Mouse (Mus musculus) inflammation-experienced regulatory T-cells, adult 6 months (primary cell): ENCODE results near the gene Pappa. TPM values are rescaled to one million over a fixed set of nuclear protein-coding genes. Genes with fewer than 3 reads are reported as not detected.

Experiments
- ATAC-seq: one replicate; pipeline ENCODE4 v1.8.0; 2017
- polyA plus RNA-seq, 3 experiments: library from polyadenylated mRNA; unstranded; fragments of 100-300 nt; shearing (Covaris generic); gene quantifications; one replicate each; pipeline ENCODE4 v1.2.1; 2017

Gene Pappa
- polyA plus RNA-seq, 3 experiments from 2014 or later: not detected

DNA sequence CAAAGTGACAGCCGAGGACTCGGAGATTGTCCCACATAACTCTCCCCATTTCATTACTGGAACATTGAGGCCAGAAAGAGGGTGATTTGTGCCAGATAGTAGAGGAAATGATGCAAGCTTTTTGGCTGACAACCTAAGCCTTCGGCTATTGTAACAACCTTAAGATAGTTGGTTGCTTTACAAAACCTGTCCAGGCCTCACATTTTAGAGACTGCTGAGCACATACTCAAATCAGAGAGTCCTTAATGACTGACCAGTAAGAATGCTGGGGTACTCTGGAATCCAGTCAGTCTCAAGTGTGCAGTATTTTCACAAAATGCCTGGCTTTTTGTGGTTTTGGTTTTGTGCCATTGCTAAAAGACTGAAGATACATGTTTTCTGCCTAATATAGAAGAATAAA is 217.8 kb downstream of the Pappa start:
- ATAC-seq: no peak

DNA sequence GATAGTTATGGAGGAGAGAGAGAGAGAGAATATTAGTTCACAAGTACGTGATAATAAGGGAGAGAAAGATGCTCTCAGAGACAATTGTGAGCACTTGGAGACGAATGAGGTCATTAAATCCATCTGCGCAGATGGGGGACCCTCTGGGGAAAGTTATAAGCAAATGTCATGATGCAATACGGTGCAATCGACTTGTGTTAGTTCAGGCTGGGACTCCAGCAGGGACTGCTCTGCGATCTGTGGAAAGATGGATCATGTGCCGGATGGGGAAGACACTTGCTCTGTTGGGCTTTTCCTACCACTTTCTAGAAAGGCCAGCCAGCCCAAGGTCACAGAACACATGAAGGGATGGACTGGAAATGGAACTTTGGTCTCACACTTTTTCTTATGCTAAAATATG is 226.5 kb downstream of the Pappa start:
- no peak for ATAC-seq

DNA sequence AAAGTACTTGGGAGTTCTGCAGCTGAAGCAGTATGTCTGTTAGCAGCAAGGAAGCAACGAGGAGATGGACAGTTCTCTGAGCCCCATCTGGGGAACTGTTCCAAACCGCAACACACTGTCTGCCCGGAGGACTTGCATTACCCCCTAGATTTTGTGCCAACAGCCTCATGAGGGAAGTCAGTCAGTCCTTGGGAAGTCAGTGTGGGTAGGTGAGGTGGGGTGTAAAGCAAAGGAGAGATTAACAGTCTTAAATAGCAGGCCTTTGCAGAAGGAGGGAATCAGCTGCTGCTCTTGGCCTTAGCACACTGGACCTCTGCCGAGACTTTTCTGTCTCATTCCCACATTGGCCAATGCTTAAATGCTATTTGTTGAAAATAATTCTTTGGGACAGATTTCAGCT is 230.6 kb downstream of the Pappa start:
- no peak for ATAC-seq

DNA sequence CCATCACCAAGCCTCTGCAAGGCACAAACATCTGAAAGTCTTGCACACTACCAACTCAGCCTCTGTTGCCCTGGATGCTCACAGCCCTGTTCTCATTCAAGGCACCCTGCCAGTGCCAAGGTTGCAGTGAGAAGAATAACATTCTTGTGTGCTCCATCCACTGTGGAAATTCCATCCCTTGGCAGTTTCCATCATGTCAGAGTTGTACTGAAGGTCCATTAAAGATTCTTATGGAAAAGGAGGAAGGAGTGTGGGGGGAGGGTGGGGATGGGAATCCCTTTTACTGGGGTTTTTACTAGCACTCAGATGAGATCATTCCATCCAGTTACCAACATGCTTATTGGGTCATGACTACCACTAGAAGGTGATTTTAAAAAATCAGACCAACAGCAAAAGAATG is 243.2 kb downstream of the Pappa start:
- ATAC-seq: no peak

DNA sequence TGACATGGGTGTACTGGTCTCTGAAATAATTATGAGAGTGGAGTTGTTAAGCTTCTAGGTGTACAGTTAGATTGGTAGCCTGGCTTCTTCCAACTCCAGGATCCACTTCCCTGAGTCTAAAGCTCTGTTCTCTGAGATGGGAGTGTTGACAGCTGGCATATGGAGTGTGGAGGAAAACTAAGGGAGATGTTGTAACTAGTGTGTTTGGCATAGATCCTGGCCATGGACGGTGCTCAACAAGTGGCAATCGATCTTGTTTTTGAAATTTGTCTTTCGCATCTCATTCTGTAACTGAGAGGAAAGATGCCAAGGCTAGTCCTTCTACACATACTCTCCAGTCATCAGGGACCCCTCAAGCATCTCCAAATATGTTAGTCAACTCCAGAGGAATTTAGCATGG is 248.8 kb downstream of the Pappa start:
- no peak for ATAC-seq

DNA sequence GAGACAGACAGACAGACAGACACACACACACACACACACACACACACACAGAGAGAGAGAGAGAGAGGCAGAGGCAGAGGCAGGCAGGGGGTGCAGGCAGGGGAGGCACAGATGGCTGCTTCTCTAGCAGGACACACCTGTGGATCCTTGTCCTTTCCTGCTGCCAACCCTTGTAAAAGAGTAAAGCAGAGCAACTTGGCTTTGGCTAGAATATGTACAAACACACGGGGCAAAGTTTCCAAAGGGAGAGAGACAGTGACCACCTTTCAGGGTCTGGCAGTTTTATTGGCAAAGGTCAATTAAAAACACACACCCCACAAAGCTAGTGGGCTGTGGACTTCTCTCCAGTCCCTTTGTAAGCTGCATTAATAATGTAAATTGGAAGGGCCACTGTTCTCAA is 249.9 kb downstream of the Pappa start:
- no peak for ATAC-seq

DNA sequence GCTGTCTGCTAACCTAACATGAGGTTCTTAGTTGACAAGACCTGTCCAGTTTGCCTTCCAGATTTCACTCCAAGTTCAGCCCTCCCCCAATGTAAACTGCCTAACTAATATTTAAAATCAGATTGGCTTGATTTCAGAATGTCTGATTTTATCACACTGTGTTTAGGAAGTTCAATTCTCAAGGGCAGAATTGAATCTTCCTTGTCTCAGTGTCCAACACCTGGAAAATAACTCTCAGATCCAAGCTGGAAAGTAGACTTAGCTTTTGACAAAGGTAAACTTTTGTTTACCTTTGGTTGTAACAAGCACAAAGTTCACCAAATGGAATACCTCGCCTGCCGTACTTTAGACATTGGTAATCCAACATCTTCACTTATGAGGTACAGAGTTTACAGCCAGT is 252.6 kb downstream of the Pappa start:
- ATAC-seq: no peak

DNA sequence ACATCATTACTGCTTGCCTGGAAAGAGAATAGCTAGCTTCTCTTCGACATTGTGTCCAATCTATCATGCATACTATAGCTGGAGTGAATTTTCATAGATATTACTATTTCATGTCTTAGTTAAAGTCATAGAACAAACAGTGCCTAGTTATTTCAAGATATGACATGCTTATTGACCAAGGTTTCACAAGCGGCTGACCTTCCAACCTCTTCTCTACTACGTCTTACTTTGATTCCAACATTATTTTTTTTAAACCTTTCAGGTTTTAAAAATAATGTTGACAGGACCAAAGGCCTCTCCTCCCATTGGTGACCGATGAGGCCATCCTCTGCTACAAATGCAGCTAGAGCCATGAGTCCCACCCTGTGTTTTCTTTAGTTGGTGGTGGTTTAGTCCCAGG is 255.5 kb downstream of the Pappa start:
- ATAC-seq: no peak

DNA sequence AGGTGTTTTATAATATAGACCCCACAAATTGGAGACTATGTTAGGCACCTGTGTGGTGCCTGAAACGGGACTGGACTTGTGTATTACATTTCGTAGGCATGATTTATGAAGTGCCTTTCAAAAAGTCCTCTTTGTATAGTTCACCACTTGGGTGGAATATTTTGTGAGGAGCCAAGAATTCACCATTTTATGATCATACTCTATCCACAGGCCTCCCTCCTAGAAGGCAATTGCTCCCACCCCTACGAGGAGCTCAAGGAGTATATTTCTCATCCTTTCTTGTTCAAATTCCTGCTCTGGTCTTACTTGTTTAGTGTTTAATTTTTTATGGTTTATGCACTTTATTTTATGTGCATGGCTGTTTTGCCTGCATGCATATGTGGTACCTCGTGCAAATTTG is 259.1 kb downstream of the Pappa start:
- no peak for ATAC-seq

DNA sequence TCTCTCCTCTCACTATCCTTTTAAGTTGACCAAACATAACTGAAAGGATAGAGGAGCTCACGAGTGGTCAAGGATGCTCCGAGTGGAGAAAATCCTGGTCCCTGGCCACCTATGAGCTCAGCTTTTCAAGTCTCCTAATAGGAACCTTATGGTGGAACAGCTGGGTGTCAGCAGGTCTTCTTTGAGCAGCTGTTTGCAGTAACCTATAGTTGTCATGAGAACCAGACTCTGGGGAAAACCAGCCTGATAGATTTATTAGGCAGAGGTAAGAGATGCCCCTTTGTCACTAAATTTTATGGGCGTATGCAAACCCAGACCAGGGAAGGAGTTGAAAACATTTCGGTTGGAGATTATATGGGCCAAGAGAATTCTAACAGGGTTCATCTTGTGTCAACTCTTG is 267.0 kb downstream of the Pappa start:
- no peak for ATAC-seq

DNA sequence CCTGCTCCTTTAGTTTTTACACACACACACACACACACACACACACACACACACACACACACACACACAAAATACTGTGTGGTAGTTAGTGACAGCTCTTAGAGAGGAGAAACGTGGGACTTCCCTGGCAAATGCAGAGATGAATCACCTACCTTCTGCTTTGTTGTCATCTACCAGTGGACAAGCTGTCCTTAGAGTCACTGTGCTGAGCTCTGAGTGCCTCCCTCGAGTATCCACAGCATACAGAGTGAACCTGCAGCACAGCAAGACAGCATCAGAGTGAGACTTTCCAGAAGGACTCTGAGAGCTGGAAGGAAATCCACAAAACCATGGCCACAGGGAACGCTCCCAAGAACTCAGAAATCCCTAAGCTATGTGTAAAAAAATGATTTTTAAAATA is 272.8 kb downstream of the Pappa start:
- no peak for ATAC-seq

DNA sequence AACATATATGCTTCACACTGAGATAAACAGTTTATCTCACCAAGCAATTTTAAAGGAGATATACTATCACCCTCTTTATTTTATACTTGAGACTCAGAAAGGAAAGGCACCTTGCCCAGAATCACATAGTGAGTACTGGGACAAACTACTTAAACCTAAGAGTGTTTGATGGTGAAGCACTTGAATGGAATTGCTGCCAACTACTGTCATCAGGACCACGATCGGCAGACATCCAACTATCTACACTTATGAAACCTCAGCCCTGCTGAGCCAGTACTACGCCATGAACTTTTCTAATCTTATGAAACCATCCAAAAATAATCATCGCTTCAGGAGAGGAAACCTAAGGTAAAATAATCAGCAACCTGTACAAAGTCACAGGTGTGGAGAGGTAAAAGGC is 275.5 kb downstream of the Pappa start:
- ATAC-seq: no peak

DNA sequence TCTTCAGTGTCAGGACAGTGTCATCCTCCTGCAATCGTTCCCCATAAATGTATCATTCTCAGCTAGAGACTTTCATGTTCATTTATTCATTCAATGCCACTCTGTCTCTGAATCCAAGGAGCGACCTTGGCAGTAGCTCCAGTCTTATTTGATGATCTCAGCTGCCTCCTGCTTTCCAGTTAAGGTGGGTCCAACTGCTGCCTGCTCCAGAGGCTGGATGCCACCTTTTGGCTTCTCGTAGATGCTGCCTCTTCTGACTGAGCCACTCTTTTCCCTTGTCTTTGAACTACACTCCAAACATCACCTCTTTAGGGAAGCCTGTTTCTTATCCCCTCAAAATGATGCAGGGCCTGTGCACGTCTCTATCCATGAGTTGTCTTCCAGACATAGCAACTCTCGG is 278.3 kb downstream of the Pappa start:
- no peak for ATAC-seq

DNA sequence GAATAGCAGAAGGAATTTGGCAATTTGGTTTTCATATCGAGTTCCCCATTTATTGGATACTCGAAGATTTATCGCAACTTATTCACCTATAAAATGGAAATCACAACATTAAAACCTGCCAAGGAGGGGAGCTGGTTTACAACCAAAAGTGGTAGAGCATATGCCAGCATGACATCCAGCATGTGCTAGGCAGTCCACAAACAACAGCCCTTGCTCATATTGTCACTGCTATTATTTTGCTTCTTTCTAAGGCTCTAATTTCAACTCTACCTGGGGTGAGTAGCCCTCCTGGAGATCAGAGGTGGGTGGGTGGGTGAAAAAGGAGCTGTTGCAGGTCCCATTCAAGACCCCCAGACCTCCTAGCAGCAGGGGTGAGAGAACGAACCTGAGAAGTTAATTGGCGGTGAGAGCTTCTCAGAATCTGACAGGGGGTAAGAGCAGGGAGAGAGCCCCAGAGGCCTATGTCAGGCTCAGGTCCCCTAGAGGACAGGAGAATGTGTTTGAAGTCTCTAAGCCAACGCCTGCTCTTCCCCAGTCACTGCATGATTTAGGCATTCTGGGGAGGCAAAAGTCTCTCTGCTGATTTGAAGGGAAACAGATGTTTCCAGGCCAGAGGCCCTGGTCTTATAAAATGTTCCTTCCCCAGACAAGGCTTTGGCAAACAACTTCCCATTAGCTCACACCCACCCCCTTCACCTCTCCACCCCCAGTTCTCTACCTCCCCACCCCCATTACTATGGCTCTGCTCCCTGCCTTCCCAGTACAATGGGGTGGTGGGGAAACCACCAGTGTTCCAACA is 279.1 kb downstream of the Pappa start:
- ATAC-seq: no peak
